Mouse (Mus musculus): ENCODE measurements around the gene Tet3. TPM values are rescaled to one million over a fixed set of nuclear protein-coding genes. Genes with fewer than 3 reads are reported as not detected.

Gene Tet3
- polyA plus RNA-seq, 1 experiment from 2014 or later = 45.1 TPM

DNA sequence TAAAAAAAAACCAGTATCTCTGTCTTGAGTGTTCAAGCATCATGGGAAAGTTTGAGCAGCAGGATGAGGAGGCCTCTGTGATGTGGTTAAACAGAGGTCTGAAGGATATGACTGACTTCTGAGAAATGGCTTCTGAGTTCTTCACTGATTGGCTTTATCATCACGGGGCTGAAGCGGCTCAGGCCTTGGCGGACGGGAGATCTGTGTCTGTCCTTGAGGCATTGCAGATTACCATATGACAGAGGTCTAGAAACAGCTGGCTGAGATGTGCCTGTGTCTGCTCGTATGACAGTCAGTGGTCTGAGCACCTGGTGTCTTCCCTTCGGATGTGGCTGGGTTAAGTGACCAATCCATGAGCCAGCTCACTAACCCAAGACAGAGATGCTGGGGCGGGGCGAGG lies 146.4 kb downstream of the Tet3 start:
- DNase-seq (ENCODE audit: low spot score) = no peak
- no peaks in the 10 kb centered on the region for H3K27me3 ChIP-seq (ENCODE audit: low read depth, poor library complexity, severe bottlenecking)
- H3K4me1 ChIP-seq = peaks cover 25% of the 10 kb centered on the region
- H3K9me3 ChIP-seq (replicated peaks) = no peaks in the 10 kb centered on the region
- H3K36me3 ChIP-seq = peaks cover 59% of the 10 kb centered on the region
- no peak overlapping the region for H3K4me3 ChIP-seq
- H3K27ac ChIP-seq (replicated peaks) = no peak overlapping the region
- WGBS = 91% methylated on average over 8 of the region's 8 CpGs

Small RNA genes lying within 50 kb of the gene (microRNA-seq; reads per million reads assigned to microRNA genes)
- gene Mir6374 = not detected

Other genes starting within 250 kb of the Tet3 start
- gene Slc4a5, start 239.3 kb downstream of the Tet3 start, polyA plus RNA-seq (2016; fragmentation: Nextera tagmentation; extraction: Ambion mirVana) = 0.67 and 0.79 TPM in 2 replicates
- 53.2 and 64.0 TPM in 2 replicates for gene Mthfd2, start 133.2 kb downstream of the Tet3 start, polyA plus RNA-seq (2016; fragmentation: Nextera tagmentation; extraction: Ambion mirVana)
- 60.4 and 61.5 TPM in 2 replicates for gene Mob1a, start 133.1 kb downstream of the Tet3 start, polyA plus RNA-seq (2016; fragmentation: Nextera tagmentation; extraction: Ambion mirVana)
- 152 and 156 TPM in 2 replicates for gene Bola3, start 109.9 kb downstream of the Tet3 start, polyA plus RNA-seq (2016; fragmentation: Nextera tagmentation; extraction: Ambion mirVana)
- 60.3 and 61.7 TPM in 2 replicates for gene Dguok, start 47.9 kb upstream of the Tet3 start, polyA plus RNA-seq (2016; fragmentation: Nextera tagmentation; extraction: Ambion mirVana)
- gene Actg2, start 77.2 kb upstream of the Tet3 start, polyA plus RNA-seq (2016; fragmentation: Nextera tagmentation; extraction: Ambion mirVana) = 0.49 and 1.9 TPM in 2 replicates
- gene Stambp, start 113.6 kb upstream of the Tet3 start, polyA plus RNA-seq (2016; fragmentation: Nextera tagmentation; extraction: Ambion mirVana) = 17.8 and 18.3 TPM in 2 replicates
- 0.15 TPM in 1 of 2 replicates, not detected in the other for gene Clec4f, start 197.1 kb upstream of the Tet3 start, polyA plus RNA-seq (2016; fragmentation: Nextera tagmentation; extraction: Ambion mirVana)
- gene Cd207, start 218.8 kb upstream of the Tet3 start, polyA plus RNA-seq (2016; fragmentation: Nextera tagmentation; extraction: Ambion mirVana) = not detected in 2 replicates

Measured in midbrain, embryonic 10.5 days (tissue).